Mouse (Mus musculus) frontal cortex, adult 2 months (tissue): ENCODE results near the gene Snx20. TPM values are rescaled to one million over a fixed set of nuclear protein-coding genes. Genes with fewer than 3 reads are reported as not detected.

Experiments used
- DNase-seq, 2 experiments: peaks; one replicate each; pipeline ENCODE4 v3.0.0; 2022; ENCODE audit warnings: low spot score in 1 of 2; ENCODE audit errors: extremely low spot score in 1 of 2
- polyA plus RNA-seq: library from polyadenylated mRNA; depleted of rRNA; stranded (reverse); fragments of >200 nt; gene quantifications from 2 replicates; pipeline ENCODE4 v1.2.3, GENCODE M21; 2012

The Snx20 gene
- polyA plus RNA-seq, 1 experiment: 1.2 TPM

DNA sequence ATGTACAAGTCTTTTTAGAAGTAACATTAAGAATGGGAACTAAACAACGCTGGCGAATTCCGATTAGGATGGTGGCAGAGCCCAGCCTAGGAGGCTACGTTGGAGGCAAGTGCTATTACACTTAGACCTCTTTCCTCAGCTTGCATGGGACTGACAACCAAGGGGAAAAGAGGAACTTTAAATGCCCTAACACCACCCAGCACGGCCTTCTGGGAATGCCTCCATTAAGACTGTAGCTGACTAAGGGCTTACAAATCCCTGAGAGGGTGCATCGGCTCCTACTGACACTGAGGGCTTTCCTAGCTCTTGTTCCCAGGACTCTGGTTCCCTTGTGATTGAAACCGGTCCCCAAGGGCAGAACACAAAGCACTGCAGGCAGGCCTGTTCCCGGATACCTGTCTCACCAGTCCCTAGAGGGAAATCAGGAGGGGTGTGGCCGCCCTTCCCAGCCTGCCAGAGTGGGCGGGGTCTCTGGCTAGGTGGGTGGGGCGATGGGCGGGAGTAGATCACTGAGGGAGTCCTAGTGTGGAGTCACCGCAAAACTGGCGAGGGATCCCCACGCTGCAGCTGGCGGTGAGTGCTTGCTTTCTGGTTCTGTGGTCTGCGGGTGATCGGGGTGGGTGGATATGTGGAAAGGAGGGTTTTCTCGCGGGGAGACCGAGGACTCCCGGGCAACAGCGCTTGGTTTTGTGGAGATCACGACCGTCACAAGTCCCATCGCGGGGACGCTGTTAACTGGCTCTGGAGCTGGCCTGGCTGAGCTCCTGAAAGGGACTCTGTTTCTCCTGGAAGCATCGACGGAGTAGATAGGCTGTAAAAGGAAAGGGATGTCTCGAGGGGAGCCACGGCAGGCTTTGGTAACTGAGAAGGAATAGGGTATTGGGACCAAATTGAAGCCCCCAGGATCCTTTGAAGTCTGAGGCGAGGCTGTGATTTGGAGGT is 11.2 kb upstream of the Snx20 start, which contains the start of gene Nod2:
TSS of gene Nod2 (plus strand) at position 479 of the 942 bp plus-strand sequence.
- peak in 1 of 2 experiments; percentile 37 for DNase-seq

DNA sequence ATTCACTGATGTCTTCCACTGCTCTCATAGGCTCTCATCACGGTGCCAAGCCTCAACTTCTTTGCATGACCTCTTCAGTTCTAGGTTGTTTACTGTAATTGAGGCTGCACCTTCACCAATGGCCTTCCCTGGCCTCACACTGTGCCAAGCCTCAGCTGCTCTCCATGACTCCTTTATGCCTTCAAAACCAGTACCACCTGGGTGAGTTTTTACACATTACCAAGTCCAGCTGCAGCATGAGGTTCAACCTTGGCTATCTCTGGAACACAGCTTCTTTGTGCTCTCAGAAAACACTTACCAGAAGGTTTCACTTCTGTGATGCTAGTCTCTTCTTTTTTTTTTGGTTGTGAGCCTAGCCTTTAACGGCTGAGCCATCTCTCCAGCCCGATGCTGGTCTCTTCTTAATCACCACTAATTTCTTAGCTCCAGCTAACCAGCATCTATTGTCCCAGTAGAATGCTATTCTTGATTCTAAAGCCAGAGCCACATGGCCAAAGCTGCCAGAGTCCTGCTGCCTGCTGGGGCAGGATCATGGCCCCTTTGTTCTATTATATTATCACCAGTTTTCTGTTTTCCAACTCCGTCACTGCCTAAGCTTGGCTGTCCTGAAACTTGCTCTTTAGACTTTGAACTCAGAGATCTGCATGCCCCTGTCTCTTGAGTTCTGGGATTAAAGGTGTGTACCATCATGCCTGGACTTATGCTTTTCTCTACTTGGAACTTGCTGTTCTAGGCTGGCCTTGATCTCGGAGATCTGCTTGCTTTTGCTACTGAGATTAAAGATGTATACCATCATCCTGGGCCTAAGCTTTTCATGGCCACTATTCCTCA is 7.0 kb upstream of the Snx20 start:
- no peak for DNase-seq

DNA sequence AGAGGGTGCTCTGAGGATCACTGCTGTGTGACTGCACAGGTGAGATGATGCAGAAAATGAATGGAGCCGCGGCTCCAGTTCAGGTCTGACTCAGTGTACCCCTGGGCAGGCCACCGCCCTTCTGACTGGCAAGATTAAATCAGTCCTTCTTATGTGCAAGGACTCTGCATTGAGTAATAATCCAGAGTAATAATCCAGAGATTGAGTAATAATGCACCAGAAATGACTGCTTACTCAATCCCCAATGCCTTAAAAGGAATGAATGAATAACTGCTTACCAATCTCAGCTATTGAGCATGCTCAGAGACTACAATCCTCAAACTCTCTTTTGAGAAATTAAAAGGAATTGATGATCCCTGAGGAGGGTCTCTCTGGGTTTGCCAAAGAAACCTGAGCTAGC is 3.0 kb upstream of the Snx20 start:
- DNase-seq: no peak

DNA sequence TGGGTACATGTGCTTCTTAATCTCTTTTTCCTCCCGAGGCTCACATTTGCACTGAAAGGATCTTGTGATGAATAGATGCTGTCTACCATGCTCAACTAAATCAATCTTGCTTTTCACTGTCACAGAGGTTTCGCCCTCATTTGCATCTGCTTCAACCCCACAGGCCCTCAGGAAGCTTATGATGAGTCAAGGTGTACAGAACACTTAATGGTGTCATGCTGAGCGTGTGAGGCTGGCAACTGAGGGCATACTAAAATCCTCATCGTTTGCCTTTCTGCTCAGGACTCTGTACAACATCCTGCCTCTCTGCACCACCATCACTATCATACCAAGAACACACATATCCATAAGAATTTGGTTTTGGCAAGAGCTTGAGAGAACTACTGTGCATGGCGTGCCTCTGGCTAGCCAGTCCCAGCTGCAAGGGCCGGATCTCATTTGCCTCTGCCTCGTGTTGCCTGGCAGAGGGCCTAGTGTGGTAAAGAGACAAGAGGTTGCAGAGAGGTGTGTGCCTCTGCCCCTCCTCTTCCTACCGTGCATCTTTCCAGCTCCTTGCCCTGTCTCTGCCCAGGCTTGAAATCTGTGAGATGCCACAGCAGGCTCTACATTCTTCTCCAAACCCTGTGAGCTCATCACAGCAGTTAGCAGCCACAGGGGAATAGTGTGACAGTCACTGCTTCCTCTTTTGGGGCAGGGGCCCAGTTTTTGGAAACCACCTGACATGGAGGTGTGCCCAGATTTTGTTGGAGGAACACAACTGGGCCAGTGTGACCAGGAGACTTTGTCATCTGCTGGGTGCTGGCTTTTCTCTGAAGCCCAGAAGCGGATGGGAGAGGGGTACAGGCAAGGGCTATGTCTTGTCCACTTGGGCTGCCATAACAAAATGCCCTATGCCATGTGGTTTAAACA is 1.4 kb upstream of the Snx20 start:
- DNase-seq: no peak

DNA sequence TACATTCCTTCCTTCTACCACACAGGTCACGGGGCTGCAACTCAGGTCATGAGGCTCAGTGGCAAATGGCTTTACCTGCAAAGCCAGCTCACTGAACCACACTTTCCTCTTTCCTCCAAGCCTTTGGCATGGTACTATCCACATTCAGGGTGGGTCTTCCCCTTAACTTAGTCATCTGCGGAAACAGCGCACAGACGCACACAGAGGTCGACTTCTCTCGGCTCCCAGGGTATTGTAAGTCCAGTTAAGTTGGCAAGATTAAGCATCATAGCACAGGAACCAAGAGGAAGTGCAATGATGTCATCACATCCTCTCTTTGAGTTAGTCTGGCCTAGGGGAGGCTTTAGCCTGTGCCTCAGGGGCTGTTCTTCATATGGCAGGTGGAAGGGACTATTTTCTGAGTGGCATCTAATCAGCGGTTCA is 2.6 kb downstream of the Snx20 start:
- DNase-seq: no peak

DNA sequence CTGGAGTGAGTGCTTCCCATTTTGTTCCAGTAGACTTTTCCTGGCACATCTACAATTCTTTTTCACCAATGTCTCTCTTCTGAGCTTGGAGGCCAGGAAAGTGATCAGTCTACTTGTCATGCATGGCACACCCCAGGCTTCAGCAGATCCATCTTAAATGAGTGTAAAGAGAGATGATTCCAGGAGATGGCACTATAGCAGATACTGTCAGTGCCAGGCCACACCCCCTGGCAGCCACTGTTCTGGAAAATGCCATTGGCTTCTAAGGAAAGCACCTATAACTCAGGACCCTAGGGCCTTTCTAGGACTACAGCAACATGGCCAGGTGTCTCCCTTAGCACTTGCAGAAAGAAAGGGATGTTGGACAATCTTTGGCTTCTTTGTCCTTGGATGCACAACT is 4.8 kb downstream of the Snx20 start:
- peak; percentile 24 to 71 for DNase-seq

DNA sequence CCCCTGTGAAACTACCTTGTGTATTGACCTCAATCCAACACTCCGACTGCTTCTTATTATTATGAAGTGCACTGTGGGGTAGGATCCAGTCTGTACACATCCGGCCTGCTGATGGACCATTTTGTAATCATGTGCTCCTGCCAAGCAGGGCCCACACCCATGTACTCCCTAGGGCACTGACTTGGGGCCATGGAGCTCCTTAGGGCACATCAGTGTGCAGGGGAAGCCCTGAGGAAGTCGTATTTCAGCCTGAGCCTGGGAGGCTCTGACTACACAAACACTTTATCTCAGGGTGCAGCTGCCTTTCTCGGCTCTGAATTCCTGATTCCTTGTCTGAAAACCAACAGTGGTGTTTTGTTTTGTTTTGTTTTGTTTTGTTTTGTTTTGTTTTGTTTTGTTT is 5.7 kb downstream of the Snx20 start:
- DNase-seq: no peak

DNA sequence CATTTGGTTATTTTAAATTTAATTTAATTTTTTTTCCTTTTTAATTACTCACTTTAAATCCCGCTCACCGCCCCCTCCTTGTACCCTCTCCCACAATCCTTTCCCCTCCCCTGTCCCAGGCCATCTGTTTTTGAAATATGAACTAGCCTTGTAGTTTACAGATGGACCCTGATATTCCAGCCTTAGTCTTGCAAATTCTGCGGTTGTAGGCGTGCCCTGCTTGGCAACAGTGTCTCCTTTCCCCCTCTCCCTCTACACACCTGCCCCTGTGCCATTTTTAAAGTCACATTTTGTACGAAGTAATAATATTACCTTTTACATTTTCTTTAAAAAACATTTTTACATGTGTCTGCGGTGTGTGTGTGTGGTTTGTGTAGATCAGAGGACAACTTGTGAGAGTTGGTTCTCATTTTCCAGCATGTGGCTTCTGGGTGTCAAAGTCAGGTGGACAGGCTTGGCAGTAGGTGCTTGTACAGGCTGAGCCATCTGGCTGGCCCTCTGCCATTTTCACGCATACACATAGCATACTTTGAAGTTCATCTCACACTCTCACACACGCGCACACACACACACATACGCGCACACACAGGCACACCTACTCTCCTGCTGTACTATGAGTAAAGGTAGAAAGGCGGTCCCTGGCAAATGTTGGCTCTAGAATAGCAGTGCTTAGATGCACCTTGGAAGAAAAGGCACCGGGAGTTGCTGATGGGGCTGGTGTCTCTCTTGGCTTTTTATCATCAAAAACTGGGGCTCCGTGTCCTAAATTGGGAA is 7.7 kb downstream of the Snx20 start:
- DNase-seq: peak; percentile 24 to 41

DNA sequence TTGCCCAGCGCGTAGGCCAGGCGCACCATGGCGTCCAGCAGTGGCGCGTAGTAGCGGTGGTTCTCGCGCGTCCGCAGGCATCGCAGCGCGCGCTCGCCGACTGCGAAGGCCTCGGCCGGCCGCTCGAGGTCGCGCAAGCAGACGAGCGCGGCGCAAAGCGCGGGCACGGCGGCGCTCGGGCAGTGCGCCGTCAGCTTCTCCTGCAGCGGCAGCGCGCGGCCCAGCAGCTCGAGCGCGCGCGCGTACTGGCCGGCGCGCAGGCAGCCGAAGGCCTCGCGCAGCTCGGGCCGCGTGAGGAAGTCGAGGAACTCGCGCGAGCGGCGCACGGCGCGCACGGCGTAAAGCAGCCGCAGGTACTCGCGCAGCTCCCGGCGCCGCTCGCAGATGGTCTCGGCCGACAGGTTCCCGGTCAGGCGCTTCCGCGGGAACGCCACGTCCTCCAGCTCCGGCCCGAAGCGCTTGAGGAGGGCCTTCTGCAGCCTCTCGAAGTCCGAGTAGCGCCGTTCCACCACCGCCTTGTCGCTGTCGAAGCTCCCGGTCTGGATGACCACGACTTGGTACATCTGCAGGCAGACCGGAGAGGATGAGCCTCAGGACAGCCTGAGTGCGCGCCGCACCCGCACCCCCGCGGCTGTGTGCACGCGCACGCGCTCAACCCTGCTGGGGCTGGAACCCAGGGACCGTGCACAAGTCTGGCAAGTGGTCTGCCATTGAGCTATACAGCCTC is 8.5 kb downstream of the Snx20 start:
- DNase-seq: peak; percentile 41 to 82

DNA sequence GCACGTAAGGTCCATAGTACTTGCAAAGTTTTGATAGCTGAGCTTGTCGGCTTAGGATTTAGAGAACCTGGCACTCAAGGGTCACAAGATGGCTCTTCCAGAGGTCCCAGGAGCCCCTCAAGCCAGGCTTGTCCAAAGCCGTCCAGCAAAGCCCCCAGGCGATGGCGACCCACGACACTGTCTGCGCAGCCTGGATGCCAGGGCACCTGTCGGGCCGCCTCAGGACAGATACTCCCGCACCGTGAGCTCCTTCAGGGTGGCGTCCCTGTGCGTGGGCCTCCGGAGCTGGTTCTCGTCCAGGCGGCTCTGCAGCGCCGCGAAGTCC is 9.0 kb downstream of the Snx20 start:
- DNase-seq: no peak

DNA sequence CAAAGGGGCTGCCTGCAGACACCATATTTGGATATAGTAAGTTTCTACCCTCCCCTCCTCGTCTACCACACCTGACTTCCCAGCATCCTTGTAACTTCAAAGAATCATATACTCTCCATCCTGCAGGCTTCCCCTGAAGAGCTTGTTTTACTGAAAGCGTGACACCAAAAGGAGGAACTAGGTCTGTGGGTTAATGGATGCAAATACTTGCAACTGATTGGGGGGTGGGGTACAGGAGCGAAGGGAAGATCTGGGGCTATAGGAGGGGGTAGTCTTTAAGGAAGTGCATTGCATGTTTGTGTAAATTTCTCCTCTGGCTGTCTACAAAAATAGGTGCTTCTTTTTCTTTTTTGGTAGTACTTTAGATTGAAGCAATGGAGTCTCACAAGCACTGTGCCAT is 9.5 kb downstream of the Snx20 start:
- no peak for DNase-seq

DNA sequence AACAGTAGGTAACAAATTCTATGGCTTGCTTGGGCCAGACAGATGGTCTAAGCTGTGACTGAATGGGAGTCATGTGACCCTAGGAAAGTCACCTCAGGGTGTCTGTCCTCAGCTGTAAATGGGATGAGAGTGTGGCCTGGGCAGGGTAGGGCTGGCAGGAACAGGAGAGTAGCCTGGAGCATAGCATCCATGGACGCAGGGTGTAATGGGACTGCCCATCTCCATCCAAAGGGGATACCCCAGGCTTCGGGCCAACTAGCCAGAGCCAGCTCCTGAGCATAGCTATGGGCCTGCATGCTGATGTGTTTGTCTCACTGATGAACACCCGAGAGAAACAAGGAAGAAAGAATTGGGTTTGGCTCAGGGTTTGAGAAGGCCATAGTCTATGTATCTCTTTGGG is 11.7 kb downstream of the Snx20 start:
- DNase-seq: no peak

DNA sequence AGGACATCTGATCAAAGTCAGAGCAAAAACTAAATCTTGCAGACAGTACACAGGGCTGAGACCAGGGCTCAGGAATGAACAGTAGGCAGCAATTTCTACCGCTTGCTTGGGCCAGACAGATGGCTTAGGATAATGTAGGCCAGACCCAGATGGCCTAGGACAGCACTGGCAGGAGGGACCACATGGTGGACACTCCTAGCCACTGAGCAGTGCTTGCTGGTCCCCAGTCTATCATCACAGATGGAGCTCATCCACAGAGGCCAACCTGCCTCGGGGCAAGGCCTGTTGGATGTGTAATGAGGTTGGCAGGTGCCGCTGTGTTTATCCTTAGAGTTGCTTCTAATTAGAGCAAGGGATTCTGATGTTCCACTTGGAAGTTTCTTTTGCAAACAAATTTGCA is 12.6 kb downstream of the Snx20 start:
- no peak for DNase-seq

DNA sequence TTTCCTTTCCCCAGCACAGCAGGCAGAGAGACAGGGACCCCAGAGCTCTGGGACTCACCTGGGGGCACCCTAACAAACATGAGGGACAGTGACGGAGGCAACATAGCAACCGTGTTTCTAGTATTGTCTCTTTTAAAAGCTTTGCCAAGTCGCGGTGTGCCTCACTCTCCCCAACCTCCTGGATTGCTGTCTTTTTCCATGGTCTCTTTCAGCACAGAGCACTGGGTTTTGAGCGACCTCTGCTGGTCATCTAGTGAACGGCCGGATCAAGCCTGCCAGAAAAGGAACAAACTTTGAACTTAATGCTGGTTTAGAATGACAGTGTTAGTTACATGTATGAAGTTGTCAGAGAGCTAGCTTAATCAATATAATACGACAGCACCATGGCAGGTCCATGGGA is 14.5 kb downstream of the Snx20 start:
- DNase-seq: peak; percentile 34 to 91

DNA sequence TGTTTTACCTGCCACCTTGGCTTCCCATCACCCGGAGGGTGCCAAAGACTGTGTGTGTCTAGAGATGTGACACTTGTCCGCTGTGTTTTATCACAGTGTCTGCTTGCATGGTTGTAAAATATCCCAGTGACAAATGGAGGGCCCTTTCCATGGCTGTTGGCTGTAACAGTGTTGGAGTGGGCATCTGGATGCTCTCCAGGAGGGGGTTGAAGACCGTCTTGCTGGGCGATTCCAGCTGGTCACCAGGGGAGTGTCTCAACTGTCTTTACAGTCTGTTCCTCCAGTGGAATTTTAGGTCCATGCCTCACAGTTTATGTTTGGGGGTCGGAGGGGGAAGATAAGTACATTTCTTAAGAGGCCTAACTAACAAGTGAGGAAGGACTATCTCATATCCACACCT is 15.0 kb downstream of the Snx20 start:
- DNase-seq: no peak

DNA sequence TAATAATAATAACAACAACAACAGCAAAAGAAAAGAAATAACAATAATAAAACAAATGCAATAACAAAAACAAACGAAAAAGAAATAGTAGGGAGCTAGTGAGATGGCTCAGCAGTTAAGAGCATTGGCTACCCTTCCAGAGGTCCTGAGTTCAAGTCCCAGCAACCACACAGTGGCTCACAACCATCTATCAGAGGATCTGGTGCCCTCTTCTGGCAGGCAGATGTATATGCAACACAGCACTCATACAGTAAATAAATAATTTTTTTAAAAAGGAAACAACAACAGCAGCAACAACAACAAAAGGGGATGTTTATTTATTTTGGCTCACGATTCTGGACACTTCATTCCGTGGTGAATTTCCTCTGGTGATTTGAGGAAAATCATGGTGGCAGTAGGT is 16.4 kb downstream of the Snx20 start:
- no peak for DNase-seq

DNA sequence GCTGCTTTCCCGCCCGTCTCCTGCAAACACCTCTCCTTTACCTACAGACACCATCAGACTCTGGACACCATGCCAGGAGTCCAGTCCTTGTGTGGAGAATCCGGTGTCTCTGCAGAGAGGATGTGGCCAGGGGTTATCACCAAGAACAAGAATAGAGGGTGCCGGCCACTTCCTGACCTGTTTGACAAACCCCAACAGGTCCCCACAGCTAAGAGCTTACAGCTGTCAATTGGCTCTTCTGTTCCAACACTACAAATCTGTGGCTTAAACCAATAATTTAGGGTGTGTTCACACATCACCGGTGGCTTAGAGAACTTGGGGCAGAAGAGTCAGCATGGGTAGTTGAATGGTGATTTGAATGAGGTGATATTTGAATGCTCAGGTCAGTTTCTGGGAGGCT is 17.3 kb downstream of the Snx20 start:
- no peak for DNase-seq

DNA sequence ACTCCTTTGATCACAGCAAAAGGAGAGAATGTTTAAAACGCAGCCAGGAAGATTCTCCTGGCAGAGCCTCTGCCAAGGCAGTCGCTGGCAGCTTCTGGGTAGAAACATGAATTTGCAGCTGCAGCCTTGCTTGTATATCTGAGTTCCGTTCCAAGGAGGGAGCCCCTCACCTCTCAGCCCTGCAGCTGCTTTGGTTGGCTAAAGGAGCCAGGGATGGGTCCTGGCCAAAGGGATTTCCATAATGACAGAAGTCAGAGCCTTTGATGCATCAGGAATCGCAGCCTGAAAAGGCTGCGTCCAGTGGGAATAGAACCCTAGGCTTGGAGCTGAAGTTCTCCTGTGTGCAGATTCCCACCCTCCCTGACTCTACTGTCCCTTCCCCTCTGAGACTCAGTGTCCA is 20.9 kb downstream of the Snx20 start:
- DNase-seq: no peak

DNA sequence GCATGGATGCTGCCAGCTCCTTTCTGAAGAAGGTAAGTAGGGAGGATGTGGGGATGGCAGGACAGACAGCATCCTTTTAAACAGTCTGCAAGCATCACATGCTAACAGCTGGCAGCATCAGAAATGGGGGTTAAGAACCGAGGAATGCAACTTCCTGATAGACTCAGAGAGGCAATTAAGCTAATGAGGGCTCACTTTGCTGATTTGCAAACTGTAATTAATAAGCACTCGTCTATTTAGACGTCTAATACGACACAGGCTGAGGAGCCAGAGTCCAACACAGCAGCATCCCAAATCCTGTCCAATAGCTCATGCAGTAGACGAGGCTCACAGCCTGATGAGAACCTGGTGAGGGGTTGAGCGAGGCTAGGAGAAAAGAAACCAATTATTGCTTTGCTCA is 25.7 kb downstream of the Snx20 start:
- DNase-seq: no peak
